Mouse (Mus musculus): ENCODE measurements at regions not wholly inside any gene's neighbourhood (a gene's known extent, or its start where the extent isn't known, plus 50 kb on each side); places are given as distances from the start of the nearest gene placed in this dataset.
"Not testable (repeated sequence)": the region's sequence is repeated elsewhere in the genome, so short reads cannot be mapped to it uniquely, and the experiment has no call there.

GRCm38 (mm10) chr2:179099783-179100182, 342.4 kb upstream of the Cdh4 start:
- no peak for DNase-seq (ENCODE audit: low read depth, low spot score)

GRCm38 (mm10) chr2:179103114-179103513, 339.1 kb upstream of the Cdh4 start:
- DNase-seq (ENCODE audit: low read depth, low spot score): no peak

DNA sequence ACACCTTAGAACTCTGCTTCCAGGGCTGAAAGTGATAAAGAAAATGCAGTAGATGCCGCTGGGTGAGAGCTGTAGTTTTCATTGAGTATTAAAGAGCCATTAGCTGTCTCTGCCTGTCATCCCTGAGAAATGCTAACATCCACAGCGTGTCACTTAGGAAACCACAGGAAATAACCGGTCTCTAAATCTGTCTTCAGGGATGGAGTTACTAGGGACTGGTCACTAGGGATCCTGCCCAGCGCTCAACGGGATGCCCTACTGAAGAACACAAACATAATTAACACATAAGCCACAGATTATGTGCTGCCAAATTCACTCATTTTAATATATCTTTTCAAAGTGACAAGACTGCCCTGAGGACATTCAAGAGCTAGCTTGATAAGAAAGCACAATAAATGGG, 329.3 kb upstream of the Cdh4 start:
- DNase-seq (ENCODE audit: low read depth, low spot score): no peak

DNA sequence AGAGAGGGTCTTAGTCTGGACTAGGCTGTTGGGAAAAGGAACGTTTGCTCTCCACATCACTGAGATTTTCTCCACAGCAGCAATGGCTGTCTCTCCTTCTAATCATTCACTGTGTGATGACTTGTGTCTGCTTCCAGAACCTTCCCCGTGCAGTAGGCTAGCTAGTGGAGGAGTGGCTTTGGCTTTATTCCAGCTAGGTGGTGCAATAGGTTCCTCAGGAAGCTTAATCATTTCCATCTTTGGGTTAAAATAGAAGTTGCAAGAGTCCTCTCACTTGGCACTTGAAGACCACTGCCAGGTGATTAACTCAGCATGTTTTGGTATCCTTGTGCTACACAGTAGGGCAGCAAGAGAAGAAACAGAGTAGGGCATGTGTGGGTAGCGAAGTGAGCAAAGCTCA, 314.2 kb upstream of the Cdh4 start:
- no peak for DNase-seq (ENCODE audit: low read depth, low spot score)

DNA sequence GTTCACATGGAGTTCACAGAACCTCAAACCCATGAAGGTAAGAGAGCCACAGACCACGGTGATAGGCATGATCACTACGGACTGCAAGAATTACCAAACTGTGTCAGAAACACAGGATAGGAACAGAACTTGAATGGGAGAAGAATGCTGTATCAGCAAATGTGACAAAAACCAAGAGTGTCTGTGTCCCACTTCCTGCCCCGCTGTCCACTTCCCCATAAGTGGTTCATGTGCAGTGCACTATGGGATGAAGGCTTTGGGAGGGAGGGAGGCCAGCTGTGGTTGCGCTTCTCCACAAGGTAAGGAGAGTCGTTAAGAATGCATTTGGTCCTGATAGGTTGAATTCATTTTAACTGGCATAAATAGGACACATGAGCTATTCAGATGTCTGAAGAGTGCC, 313.8 kb upstream of the Cdh4 start:
- no peak for DNase-seq (ENCODE audit: low read depth, low spot score)

DNA sequence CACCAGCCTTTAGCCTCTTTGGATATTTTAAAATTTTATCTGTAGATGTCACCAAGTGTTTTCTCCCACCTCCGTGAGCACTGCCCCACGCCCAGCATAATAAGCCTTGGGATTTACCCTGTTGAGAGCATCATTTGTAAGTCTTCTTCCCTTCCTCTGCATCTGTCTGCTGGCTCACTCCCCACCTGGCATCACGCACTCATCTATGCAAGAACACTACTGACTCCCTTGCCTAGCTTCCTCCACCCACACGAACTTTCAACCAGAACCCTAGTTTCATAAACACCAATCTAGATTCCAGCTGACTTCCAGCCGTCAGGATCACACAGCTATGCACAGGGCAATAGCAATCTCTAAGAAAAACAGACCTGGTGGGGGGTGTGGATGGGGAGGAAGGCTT, 311.2 kb upstream of the Cdh4 start:
- no peak for DNase-seq (ENCODE audit: low read depth, low spot score)

DNA sequence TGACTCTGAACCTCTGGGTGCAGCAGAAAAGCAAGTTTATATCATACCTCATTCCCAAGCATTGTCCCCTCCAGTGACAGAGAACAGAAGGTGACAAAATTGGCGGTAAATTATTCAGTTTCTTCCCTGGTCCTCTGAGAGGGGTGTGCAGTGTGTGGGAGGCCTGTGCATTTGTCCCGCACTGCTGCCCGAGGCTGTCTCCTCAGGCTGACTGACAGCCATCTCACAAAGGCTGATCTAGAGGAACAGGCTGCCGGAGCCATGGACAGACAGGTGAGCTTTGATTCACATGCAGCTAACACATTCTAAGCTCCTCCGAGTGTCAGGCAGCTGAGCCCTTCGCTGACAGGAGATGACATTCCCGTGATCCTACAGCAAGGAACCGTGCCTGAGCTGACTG, 299.9 kb upstream of the Cdh4 start:
- no peak for DNase-seq (ENCODE audit: low read depth, low spot score)

DNA sequence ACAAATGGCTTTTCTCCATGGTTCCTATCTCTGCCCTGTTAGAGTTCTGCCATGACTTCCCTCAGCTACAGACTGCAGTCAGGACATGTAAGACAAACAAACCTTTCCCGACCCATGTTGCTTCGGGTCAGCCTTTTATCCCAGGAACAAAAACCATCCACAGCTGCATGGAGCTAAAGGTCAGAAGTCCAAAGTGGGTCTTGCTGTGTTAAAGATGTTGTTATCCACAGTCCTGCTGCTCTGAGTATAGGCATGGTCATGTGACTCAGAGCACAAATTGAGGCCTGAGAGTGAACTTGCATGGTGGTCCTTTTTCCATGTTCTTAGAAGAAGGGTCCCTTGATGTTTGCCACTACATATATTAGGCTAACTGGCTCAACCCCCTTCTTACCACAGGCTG, 296.5 kb upstream of the Cdh4 start:
- DNase-seq (ENCODE audit: low read depth, low spot score): no peak

DNA sequence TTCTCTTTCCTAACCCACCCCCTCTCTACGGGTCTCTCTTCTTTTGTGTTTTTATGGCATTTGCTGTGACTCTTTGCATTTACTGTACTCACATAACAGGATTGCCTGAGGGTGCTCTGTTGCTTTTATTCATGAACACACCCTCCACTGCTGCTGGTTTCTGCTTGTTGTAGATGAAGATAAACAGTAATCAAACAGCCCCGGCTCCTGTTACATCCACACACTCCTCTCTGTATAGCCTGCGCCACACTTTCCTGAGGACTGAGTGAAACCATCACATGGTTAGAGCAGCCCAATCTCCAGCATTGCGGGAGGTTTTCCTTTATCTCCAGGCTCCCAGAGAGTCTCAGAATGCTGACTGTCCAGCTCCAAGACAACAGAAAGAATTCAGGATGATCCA, 296.0 kb upstream of the Cdh4 start:
- DNase-seq (ENCODE audit: low read depth, low spot score): no peak

- no peak for DNase-seq (ENCODE audit: low read depth, low spot score)
Measured at GRCm38 (mm10) chr2:179148194-179148593, 294.0 kb upstream of the Cdh4 start.

DNA sequence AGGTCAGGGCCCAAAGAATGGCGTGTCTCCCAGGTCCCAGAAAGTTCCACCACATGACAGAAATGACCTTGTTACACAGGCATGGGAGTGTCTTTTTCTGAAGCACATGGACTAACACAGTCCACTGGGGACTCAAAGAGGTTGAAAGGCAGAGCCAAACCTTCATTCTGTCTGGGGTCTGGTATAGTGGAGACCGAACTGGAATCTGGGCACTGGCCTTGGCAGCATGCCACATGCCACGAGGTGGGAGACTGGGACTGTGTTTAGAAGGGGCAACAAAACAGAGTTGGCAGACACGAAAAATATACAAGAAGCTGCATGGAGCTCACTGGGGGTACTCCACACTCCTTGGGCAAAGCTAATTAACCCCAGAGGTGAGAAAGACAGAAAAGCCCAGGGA, 293.6 kb upstream of the Cdh4 start:
- no peak for DNase-seq (ENCODE audit: low read depth, low spot score)

DNA sequence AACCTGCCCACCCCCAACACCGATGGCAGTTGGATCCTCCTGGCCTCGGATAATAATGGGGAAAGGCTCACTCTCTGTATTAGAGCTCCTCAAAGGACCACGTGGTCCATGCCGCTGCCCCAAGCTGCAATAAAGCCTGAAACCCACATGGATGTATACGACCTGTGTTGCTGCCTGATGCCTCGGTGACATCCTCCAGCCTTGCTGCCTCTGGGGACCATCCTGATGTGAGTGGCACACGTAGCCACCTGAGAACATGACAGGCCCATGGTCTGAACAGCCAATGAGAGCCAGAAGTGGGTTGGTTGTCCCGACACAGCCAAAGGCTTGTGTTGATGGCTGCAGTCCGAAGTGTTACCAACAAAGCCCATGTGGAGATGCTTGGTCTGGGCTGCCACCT, 283.4 kb upstream of the Cdh4 start:
- DNase-seq (ENCODE audit: low read depth, low spot score): no peak

GRCm38 (mm10) chr2:179163116-179163515, 279.1 kb upstream of the Cdh4 start:
- DNase-seq (ENCODE audit: low read depth, low spot score): no peak

GRCm38 (mm10) chr2:179170157-179170556, 272.1 kb upstream of the Cdh4 start:
- no peak for DNase-seq (ENCODE audit: low read depth, low spot score)

DNA sequence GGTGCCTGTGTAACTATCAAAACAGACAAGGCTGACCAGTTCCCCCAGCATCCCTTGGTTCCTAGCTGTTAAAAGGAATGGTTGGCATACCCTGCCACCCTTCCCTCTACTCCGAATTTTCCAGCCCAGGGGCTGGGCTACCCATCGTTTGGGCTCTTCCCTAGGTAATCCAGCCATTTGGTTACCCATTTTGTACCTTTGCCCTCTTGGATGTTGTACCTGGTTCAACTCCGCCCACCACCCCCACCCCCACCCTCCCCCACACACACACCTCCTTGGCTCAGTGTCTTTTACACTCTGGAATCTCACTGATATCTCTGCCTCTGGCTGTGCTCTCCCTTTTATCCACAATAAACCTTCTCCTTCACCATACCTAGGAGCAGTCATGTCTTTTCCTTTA, 271.6 kb upstream of the Cdh4 start:
- no peak for DNase-seq (ENCODE audit: low read depth, low spot score)

DNA sequence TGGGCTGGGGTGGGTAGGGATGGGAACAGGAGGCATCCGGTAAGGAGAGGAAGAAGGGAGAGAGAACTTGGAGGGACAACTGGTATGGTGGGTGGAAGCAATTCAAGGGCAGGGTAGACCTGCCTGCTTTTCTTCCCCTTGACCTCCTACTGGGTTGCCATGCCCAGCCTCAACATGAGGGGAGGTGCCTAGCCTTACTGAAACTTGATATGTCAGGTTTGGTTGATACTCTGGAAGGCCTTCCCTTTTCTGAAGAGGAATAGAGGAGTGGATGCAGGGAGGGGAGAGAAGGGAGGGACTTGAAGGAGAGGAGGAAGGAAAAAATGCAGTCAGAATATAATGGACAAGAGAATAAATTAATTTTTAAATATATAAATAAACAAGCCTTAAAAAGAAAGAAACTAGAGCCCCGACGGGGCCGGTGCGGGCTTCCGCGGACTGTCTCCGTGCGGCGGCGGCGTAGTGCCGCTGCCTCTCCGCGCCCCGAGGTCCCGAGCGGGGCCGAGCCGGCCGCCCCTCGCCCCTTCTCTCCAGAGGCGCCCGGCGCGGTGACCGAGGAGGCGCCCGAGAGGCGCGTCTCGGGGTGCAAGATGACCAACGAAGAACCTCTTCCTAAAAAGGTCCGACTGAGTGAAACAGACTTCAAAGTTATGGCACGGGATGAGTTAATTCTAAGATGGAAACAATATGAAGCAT, 265.2 kb upstream of the Cdh4 start:
- not testable (repeated sequence) for DNase-seq (ENCODE audit: low read depth, low spot score)

DNA sequence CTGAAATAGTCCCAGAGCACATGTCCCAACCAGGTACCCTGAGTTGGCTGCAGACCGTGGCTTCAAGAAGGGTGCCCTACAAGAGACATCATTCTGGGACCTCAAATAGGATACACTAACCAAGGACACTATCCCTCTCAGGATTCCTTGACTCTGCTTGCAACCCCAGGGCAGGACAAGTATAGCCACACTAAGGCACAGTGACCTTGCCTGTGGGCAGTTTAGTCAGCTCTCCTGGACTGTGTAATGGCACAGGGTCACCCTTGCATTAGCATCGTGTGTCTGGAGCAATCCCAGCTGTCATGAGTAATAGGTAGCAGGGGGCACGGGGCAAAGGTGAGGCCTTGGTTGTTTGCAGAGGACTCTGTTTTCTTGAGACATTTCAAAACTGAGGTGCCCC, 260.9 kb upstream of the Cdh4 start:
- DNase-seq (ENCODE audit: low read depth, low spot score): no peak

- DNase-seq (ENCODE audit: low read depth, low spot score): no peak
Measured at GRCm38 (mm10) chr2:179182123-179182522, 260.1 kb upstream of the Cdh4 start.

DNA sequence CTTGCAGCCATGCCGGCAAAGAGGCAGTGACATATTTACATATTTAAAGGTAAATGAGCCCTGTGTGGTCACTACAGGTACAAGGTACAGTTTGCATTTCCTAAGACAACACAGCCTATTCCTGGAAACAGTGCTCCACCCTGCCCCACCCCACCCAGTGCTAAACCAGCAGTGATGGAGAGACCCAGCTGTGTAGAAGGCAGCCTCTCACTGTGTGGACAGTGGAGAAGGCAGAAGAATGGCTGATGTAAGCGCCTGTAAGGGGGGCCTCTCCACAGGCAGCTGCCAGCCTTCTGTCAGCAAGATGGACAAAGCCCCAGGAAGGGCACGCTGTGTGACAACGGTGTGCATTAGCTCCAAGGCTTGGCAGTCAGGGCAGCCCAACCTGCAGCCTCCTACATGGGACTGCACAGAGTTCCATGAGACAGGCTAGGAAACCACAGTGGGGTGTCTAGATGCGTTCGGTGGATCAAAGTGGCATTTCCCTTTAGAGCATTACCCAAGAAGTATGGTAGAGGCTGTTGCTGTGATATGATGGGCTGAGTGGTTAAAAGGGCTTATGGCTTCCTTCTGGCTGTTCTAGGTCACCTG, 249.2 kb upstream of the Cdh4 start:
- no peak for DNase-seq (ENCODE audit: low read depth, low spot score)

DNA sequence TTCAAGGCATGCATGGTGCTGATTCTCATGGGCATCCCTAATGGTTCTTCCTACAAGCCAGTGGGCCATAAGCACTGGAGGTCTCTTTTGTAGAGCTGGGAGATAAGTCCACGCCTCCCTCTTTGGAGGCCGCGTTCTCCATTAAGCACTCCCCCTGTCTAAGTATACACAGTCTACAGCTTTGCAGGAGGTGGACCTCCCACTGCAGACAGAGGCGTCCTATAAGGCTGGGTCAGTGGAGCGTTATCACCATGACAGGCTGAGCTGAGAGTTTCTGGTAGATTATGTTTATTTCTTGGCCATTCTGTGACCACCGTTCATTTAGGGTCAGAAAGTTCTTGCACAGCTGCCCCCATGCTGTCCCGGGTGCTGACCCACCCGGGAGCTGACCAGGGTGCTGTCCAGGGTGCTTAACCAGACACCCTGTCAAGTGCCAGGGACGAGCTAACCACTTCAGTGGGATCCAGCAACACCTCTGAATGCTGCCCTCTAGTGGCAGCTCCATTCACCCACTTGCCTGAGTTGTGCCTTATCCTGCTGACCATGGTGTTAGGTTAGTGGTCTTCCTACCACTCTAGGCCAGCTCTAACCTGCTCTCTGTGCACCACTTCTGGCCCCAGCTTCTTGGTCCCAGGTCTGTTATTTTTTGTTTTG, 248.6 kb upstream of the Cdh4 start:
- DNase-seq (ENCODE audit: low read depth, low spot score): peak; percentile 15

DNA sequence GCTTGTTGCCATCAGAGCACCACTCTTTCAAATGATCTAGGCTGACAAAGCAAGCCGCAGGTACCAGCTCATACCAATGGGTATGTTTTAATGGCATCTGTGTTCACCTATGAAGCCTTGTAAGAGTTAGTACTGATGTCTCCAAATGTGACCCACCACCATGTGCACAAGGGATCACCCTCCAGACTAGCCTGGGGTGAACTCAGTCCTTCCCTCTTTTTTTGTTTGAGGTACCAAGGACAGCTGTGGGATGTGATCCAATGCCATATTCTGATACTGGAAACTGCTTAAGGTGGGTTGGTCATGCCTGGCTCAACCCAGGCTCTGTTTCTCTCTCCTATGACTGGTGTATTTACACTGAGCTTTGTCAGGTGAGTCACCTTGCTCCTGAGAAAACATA, 244.8 kb upstream of the Cdh4 start:
- DNase-seq (ENCODE audit: low read depth, low spot score): no peak

- no peak for DNase-seq (ENCODE audit: low read depth, low spot score)
Measured at GRCm38 (mm10) chr2:179200495-179200894, 241.7 kb upstream of the Cdh4 start.

- DNase-seq (ENCODE audit: low read depth, low spot score): no peak
Measured at GRCm38 (mm10) chr2:179210164-179210805, 231.9 kb upstream of the Cdh4 start.

All from CD4-positive, CD25-positive, alpha-beta regulatory T cell, adult 2 months (primary cell).